Mouse (Mus musculus): ENCODE results near the gene Elof1. TPM values are rescaled to one million over a fixed set of nuclear protein-coding genes. Genes with fewer than 3 reads are reported as not detected.

The Elof1 gene
- total RNA-seq, 2 experiments from 2014 or later: 56.4 to 58.4 TPM

DNA sequence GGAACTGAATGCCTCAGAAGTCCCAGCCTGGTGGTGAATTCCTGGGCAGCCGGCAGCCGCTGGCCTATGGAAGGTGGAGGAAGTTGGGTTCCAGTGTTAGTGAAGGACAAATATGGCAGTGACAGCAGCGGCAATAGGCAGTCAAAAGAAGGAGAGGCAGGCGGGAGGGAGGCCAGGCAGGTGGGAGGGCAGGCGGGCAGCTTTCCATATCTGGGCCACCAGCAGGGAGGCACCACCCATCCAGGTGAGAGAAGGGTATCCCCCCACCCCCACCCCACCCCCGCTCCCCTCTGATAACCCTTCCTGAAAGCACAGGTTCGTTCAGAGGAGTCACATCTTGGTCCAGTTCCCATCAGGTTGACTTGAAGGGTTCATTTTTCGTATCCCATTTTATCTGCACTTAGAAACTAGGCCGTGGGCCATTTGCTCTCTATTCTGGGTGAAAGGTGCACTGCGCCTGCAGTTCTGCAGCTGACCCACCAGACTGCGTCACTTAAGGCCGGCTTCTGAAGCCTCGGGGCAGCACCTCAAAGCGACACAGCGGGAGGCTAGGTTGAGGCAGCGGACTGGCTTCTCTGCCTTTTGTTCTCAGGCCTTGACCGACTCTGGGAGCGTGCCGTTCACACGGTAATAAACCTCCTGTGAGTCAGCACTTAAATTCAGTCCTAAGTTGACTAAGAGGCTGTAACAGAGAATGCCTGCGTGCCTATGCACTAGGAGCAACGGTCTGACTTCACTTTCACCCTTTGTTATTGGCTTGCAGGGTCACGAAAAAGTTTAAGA is 20.0 kb upstream of the Elof1 start:
- DNase-seq (ENCODE audit: low spot score in 2 of 2): no peak

DNA sequence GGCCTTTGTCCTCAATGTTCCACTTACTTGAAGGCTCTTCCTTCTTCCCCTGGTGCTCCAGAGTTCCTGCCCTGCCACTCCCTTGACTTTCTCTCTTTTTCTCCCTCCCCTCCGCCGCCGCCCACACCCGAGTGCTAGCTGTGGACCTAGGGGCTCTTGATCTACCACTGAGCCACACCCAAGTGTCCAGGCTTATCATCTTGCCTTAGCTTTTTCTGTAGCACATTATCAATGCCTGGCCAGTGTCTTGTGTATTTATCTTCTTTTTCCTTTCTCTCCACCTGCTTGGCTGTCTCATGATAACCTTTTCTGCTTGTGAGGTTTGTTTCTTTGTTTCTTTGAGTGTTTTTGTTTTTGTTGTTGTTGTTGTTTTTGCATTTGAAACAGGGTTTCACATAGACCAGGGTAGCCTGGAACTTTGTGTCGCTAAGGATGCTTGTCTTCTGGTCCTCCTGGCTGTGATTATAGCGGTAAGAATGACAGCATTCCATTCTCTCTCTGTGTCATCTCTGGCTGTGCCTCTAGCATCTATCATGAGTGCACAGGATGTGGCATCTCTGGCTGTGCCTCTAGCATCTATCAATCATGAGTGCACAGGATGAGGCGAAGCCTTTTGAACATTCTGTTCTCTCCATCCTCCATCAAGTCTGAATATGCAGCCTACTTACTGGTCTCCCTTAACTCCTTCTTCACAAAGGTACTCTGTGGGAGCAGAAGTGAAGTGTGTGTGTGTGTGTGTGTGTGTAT is 18.8 kb upstream of the Elof1 start, which contains the start of gene Acp5:
Gene Acp5 (minus strand): TSS at position 68 of the 747 bp plus-strand sequence.
- DNase-seq (ENCODE audit: low spot score in 2 of 2): no peak

DNA sequence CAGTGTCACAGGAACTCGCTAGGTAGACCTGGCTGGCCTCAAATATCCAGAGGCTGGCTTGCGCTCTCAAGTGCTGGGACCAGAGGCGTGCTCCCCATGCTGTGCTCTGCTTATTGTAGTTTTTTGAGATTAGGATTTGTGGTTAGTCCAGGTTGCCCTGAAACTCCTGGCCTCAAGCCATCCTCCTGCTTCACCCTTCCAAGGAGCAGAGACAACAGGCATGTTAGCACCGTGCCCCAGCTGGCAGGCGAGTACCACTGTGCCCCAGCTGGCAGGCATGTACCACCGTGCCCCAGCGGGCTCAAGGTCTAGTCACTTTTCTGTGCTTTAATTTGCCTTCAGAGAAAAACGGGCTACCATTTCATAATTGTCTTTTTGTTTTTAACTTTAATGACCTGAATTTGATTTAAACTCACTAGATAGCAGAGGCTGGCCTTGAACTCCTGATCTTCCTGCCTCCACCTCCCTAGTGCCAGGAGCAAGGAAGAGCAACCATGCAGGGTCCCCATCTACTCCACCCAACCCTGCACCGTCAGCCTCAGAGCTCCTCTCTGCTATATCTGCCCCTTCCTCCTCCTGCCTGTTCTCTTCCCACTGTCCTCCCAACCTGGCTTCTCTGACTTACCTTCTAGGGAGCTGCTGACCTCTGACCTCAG is 18.1 kb upstream of the Elof1 start:
- no peak for DNase-seq (ENCODE audit: low spot score in 2 of 2)

DNA sequence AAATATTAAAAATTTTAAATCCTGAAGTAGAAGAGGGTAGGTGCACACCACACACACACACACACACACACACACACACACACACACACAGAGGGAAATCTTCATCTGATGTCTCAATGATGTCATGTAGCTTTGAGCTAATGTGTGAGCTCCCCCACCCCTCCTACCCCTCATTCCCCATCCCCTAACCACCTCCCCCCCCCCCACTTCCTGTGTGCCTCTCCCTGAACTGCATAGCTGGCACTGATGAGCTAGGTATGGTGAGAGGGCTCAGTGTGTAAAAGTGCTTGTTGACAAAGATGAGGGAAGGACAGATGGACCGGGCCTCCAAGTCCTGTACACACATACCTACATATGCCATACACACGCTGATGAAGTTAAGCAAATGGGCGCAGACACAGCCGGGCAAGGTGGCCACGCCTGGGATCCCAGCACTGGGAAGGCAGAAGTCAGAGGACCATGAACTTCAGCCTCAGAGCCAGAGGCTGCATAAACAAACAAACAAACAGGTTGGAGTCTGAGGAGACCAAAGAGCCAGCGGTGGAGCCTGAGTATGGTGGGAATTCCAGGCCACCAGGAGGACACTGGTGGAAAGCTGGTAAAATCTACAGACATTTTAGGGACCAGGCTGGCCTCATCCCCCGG is 17.4 kb upstream of the Elof1 start:
- no peak for DNase-seq (ENCODE audit: low spot score in 2 of 2)

DNA sequence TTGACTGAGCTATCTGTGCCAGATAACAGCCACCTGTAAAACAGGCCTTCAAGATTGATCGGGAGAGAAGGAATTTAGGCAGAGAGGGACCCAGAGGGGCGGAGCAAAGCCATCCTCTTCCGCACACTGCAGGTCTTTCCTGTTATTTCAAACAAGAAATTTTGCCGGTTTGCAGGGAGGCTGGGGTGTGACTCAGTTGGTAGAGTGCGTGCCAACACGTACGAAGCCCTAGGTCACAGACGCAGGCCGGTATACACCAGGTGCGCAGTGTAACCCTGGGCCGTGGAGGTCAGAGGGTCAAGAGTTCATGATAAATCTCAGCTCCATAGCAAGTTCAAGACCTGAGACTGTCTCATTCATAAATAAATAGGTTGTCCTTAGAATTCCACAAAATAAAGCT is 15.2 kb upstream of the Elof1 start:
- no peak for DNase-seq (ENCODE audit: low spot score in 2 of 2)

DNA sequence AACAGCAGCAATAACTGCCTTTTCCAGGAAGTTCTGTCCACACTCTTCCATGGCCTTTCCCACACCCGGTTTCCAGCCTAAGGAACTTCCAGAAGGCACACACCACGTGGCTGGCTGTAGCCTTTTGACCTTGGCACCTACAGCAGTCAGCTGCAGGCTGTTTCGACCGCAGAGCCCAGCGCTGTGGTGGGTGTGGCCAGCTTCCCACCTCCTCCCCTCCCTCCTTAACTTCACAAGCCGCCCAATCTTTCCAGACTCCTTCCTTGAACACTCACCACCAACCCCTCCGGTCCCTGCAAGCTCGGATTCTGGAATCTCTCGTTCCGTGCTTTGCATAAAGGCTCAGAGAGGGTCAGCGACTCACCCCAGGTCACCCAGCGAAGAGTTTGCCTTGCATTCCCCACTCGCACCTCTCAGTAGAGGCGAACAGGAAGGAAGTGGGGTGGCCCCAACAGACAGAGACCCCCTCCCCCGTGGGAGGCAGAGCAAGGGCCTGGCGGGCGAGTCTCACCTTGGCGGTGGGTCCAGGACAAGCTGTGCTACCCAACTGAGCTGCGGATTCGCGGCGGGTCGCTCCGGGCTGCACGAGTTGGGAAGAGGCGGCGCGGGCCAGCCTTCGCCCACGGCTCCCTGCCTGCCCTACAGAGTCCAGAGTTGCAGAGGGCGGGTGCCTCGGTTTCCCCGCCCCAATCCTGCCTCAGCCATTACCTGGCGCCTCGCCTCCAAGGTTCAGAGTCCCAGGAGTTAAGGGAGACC is 14.4 kb upstream of the Elof1 start:
- DNase-seq (ENCODE audit: low spot score in 2 of 2): no peak

DNA sequence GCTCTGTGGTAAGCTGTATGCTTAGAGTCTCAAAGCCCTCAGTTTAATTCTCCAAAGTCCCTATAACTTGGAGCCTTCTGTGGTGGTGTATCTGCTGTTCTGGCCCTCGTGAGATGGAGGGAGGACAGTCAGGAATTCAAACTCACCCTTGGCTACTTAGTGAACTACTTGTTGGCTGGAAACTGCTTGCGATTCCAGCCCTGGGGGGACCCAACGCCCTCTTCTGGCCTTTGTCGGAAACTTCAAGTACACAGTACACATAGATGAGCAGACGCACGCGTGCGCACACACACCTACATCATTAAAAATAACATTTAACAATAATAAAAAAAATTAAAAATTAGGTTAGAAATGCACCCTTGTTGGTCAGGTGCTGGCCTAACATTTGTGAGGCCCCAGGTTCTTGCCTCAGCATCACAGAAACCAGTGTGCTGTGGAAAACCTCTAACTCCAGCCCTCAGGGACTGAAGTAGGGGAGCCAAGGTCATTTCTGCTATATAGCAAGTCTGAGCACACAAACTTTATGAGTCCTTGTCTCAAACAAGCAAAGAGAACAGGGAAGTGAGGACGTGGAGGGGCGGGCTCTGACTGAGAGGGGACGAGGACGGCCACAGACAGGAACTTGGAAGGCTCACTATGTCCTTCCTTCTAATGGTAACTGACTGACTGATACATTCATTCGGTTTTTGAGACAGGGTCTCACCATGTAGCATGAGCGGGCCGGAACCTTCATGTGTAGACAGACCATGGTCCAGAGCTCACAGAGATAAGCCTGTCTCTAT is 8.5 kb upstream of the Elof1 start:
- no peak for DNase-seq (ENCODE audit: low spot score in 2 of 2)

DNA sequence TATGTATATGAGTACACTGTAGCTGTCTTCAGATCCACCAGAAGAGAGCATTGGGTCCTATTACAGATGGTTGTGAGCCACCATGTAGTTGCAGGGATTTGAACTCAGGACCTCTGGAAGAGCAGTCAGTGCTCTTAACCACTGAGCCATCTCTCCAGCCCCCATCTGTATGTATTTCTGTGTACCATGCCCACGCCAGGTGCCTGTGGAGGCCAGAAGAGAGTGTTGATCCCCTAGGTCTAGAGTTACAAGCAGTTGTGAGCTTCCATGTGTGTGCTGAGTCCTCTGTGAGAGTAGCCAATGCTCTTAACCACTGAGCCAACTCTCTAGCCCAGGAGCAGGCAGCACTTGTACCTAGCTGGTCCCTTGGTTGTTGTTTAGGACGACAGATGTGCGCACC is 7.2 kb upstream of the Elof1 start:
- DNase-seq (ENCODE audit: low spot score in 2 of 2): no peak

DNA sequence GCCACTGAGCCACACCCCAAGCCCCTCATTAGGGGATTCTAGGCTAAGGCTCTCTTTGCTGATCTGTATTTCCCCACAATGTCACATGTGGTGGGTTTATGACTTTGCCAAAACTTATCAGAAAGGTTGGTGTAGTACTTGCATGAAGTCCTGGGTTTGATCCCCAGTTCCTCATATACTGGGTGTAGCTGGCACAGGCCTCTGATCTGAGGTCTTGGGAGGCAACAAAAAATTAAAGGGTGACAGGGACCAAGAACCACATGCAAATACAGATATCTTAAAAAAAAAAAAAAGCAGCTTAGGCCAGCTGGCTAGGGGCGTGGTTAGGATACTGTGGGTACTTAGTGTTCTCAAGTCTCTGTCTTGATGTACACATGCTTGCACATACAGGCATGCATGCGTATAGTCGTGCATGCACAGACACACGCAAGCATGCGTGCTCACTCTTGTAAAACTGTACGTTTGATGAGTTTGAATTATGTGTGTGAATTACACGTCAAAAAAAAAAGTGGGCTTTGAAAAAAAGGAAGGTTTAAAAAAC is 6.2 kb upstream of the Elof1 start:
- DNase-seq (ENCODE audit: low spot score in 2 of 2): no peak

DNA sequence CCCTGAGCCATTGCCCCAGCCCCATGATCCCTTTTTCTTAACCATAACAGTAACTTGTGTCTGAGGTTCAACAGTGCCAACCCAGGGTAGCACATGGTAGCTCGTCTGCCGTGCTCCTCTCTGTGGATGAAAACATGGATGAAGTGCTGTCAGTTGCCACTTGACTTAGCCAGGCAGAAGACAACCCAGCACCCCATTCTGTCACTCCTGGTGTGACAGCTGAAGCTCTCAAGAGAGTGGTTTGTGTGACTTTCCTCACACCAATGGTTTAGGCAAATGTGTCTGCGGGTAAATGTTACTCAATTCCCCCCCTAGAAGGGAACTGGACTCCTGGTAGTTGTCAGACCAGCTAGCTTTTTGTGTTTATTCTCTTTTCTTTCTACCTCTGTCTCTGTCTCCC is 5.0 kb upstream of the Elof1 start:
- no peak for DNase-seq (ENCODE audit: low spot score in 2 of 2)

DNA sequence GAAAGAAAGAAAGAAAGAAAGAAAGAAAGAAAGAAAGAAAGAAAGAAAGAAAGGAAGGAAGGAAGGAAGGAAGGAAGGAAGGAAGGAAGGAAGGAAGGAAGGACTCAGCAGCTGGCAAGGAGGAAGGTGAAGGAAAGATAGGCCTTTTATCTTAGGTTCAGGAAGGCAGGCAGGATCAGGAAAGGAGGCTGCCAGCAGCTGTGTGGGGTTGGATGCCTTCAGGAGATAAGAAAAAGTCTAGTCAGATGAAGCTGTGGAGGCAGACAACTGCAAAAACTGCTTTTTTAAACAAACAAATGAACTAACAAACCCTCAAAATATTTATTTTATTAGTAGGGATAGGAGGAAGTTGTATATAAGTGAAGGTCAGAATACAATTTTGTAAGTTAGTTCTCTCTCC is 4.6 kb upstream of the Elof1 start:
- no peak for DNase-seq (ENCODE audit: low spot score in 2 of 2)

DNA sequence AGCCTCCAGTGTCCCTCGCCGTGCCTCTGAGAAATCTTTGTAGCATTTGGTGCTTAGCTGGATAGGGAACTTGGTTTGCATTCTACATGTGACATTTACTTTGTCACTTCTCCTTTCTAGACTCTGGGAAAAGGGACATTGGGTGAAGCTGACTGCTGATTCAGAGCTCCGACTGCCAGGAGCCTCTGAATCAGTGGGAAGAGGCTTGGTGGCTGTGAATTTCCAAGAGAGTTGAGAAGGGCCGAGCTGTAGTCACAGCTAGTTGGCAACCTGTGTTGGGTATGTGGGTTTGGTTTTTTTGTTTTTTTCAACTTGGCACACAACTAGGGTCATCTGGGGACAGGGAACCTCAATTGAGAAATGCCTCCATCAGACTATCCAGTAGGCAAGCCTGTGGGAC is 2.6 kb upstream of the Elof1 start:
- DNase-seq (ENCODE audit: low spot score in 2 of 2): peak; percentile 29 to 37

DNA sequence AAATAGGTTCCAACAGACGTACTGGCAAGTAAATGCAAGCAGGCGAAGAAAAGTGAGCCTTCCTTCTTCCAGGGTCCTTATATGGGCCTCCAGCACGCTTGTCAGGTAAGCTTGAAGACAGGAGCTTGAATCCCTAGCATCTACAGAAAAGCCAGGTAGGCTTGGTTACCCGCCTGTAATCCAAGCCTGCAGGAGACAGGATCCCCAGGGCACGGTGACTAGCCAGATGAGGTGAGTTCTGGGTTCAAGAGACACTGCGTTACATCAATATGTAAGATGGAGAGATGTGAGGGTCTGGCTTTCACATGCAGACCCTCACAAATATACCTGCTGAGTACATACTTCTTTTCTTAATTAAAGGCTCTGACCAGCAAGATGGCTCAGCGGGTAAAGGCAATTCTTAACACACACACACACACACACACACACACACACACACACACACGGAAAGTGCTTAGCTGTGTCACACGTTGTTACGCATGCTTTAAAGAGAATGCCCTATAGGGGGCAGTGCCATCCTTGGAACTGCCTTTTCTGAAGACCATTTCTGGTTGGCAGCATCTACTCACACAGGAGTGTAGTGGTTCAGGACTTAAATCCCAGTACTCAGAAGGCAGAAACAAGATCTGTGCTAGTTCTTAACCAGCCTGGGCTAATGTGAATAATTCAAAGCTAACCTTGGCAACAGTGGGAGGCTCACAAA is 933 bp upstream of the Elof1 start:
- peak; percentile 19 to 75 for DNase-seq (ENCODE audit: low spot score in 2 of 2)

DNA sequence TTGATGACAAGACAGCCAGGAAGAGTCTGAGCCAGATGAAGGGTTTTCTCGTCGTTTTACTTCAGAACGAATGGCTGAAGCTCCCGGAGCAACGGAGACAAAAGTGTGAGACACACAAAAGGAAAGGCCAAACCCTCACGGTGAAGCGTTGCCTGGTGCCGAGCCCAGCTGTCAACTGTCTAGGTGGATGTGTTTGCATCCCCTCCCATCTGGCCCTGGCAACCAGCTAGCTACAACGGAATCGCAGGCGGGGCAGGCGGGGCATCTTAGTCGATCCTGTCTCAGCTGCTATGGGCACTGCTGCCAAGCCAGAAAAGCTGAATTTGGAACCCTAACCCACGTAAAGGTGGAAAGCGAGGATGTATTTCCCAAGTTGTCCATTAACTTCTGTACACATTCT is 886 bp downstream of the Elof1 start:
- DNase-seq (ENCODE audit: low spot score in 2 of 2): no peak

DNA sequence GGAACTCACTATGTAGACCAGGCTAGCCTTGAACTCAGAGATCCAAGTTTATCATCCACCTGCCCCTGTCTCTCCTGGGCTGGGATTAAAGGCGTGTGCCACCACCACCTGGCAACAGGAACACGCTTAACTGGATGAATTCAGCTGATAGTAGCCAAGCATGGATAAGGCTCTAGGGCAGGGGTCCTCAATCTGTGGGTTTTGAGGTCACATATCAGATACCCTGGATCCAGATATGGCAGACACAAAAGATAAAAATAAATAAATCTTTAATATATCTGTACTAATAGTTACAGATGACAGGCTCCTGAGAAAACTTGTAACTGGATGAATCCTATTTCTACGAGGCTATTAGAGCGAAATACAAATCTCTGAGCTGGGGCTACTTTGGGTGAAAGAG is 1.3 kb downstream of the Elof1 start:
- DNase-seq (ENCODE audit: low spot score in 2 of 2): no peak

DNA sequence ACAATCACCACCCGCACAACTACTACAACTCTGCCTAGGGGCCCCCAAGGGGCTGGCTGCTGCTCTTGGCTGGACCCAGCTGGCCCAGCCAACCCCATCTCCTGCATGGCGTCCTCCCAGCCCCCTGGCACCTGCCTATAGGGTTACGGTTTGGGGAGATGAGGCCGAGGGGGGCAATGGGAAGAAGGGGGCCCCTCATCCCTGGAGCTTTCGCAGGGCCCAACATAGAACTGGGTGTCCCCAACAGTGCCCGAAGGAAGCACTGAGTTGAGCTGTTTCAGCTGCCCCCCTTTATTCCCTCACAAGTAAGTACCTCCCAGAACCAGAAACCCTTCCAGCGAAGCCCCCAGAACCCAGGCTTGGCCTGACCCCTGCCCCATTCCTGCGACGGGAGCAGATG is 8.8 kb downstream of the Elof1 start:
- DNase-seq (ENCODE audit: low spot score in 2 of 2): no peak

DNA sequence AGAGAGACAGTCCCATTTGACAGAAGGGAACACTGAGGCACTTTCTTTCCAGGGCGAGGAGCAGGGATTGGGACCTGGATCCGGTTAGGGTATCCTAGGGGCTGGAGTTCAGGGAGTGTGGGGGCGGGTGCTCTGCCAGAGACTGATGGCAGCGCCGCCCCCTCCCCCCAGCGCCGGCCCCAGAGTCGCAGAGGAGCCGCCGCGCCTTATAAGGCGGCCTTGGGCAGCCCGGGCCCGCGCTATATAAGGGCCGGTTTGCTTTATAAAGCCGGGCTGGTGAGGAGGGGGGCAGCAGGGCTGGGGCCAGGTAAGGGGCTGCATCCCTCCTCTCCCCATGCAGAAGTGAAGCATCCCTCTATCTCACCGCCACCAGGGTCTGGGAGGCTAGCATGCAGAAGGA is 17.1 kb downstream of the Elof1 start:
- DNase-seq (ENCODE audit: low spot score in 2 of 2): no peak

DNA sequence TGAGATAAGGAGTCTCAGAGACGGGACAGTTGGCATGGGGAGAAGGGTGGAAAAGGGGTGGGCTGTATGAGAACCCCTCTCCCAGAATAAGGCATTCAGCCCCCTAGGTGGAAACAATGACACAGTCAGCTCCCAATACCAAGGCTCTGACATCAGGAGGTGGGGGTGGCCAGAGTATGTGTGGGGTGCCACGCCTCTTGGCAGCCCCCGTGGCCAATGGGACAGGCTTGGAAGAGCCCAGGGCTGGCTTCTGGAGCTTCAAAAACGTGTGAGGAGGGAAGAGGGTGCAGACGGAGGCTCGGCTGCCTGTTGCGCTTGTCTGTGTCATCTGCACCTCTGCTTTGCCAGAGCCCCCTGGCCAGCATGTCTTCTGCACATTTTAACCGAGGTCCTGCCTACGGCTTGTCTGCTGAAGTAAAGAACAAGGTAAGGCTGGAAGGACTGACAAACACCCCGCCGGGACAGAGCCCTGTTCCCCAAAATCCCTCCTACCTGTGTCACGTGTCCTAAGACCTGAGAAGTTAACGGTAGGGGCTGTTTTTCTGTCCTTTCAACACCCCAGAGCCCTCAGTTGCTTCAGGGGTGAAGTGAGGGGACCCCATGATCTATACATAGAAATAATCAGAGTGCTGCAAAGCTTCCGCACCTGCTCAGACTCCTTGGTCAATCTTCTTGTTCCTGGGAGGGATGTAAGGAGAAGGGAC is 17.8 kb downstream of the Elof1 start, which contains the start of gene Cnn1:
Gene Cnn1 (plus strand): TSS at position 224 of the 704 bp plus-strand sequence.
- no peak for DNase-seq (ENCODE audit: low spot score in 2 of 2)
